Comparison of ENCODE assay signal across 8 mouse cellular contexts in the genomic region with DNA sequence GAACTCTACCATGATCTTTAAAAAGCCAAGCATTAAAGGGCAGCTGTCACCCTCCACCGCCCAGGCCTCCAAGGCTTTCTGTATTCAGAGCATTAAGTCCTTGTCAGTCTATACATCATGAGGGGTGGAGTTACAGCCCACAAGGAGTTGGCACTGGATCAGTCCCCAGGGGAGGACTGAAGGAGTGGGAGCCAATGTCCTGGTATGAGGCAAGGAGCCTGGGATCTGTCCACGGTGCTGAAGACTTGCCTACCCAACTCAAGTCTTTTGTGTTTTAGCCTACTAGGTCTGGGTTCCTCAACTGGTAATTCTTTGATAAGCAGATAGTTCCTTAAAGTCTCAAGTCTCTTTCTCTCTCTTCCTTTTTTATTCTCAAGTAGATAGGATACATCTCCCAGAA.
DNase-seq lines count a peak whose midpoint lies in the region; ATAC-seq and TF ChIP-seq lines count a peak whose summit lies in the region.

No protein-coding gene starts in this region.

- 9% methylated on average over 2 of the region's 2 CpGs for WGBS in limb, embryonic 13.5 days
- 12% methylated on average over 2 of the region's 2 CpGs for WGBS in stomach, postnatal 0 days

- TF ChIP-seq CTCF in stomach, postnatal 0 days (IDR thresholded peaks at IDR 0.05; ENCODE audit: low read depth): no peak

- no peaks in the 10 kb centered on the region for H3K36me3 ChIP-seq in limb, embryonic 13.5 days
- no peaks in the 10 kb centered on the region for H3K36me3 ChIP-seq in stomach, postnatal 0 days (ENCODE audit: control insufficient read depth, insufficient read depth, low read length)

- no peak overlapping the region for H3K4me2 ChIP-seq in limb, embryonic 13.5 days (replicated peaks)
- no peak overlapping the region for H3K4me2 ChIP-seq in stomach, postnatal 0 days (replicated peaks; ENCODE audit: low read depth)

- H3K27ac ChIP-seq in limb, embryonic 13.5 days: no peak overlapping the region
- no peak overlapping the region for H3K27ac ChIP-seq in stomach, postnatal 0 days (replicated peaks)

- H3K4me1 ChIP-seq in limb, embryonic 13.5 days: no peaks in the 10 kb centered on the region
- no peaks in the 10 kb centered on the region for H3K4me1 ChIP-seq in stomach, postnatal 0 days (replicated peaks; ENCODE audit: control insufficient read depth, insufficient read depth)

- no peak overlapping the region for H3K4me3 ChIP-seq in limb, embryonic 13.5 days
- no peak overlapping the region for H3K4me3 ChIP-seq in stomach, postnatal 0 days (ENCODE audit: low read depth, low read length)

- H3K9ac ChIP-seq in limb, embryonic 13.5 days: no peak overlapping the region
- no peak overlapping the region for H3K9ac ChIP-seq in stomach, postnatal 0 days (ENCODE audit: low read length)

- TF ChIP-seq EP300 in stomach, postnatal 0 days (optimal IDR thresholded peaks at IDR 0.05): no peak

- no peaks in the 10 kb centered on the region for H3K9me3 ChIP-seq in limb, embryonic 13.5 days
- no peaks in the 10 kb centered on the region for H3K9me3 ChIP-seq in stomach, postnatal 0 days (ENCODE audit: control insufficient read depth, low read length)

- ATAC-seq in limb, embryonic 13.5 days (ENCODE audit: low FRiP score, low read depth): peak; percentile 57; the same call in 1 of the 2 replicates
- ATAC-seq in stomach, postnatal 0 days (ENCODE audit: low FRiP score, low TSS enrichment): no peak
- ATAC-seq in erythroblast, adult 5-6 weeks (replicated peaks; ENCODE audit: low FRiP score, poor library complexity, severe bottlenecking): no peak

- H3K27me3 ChIP-seq in limb, embryonic 13.5 days: peaks cover 17% of the 10 kb centered on the region
- no peaks in the 10 kb centered on the region for H3K27me3 ChIP-seq in stomach, postnatal 0 days (ENCODE audit: control insufficient read depth, insufficient read depth, low read length)

- peak; percentile 8 to 68 for DNase-seq in adrenal gland, adult (ENCODE audit: inconsistent age in 2 of 2, low spot score in 1 of 2)
- DNase-seq in adrenal gland, adult 8-10 months: no peak
- peak; percentile 29 for DNase-seq in urinary bladder, postnatal 25 days (ENCODE audit: low spot score)
- DNase-seq in urinary bladder, postnatal 10 days (ENCODE audit: low spot score): no peak
- DNase-seq in stomach, postnatal 0 days (ENCODE audit: low spot score): peak; percentile 72
- no peak for DNase-seq in cerebellum, adult 9-10 months

Comparison
In these comparisons a context has a peak if more than half of its experiments do, and no peak if none do; other contexts are left out.
1. DNase-seq: peak in adrenal gland, adult (2 of 2), urinary bladder, postnatal 25 days (single experiment) and stomach, postnatal 0 days (single experiment); none in adrenal gland, adult 8-10 months (single experiment), urinary bladder, postnatal 10 days (single experiment) and cerebellum, adult 9-10 months (single experiment).